Mouse (Mus musculus) embryonic facial prominence, embryonic 13.5 days (tissue): Measurements from ENCODE around the gene Reep6. TPM values are rescaled to one million over a fixed set of nuclear protein-coding genes. Genes with fewer than 3 reads are reported as not detected.

ENCODE experiments used
- ATAC-seq: fragments of 200-750 bp; cut with Nextera tagmentation; 2 replicates; pipeline ENCODE4 v1.8.0; 2017; ENCODE audit warnings: low read depth; ENCODE audit not compliant: insufficient number of reproducible peaks, insufficient read depth, low FRiP score, low TSS enrichment
- H3K27ac ChIP-seq: fragments of 300-500 bp; sonication (generic); 2 replicates; pipeline ENCODE4 v1.5.1; 2015; ENCODE audit warnings: moderate library complexity, mild to moderate bottlenecking, inconsistent platforms
- H3K27me3 ChIP-seq: fragments of 300-500 bp; sonication (generic); 2 replicates; pipeline ENCODE4 v1.6.1; 2015; ENCODE audit warnings: mild to moderate bottlenecking, inconsistent platforms
- H3K36me3 ChIP-seq: fragments of 300-500 bp; sonication (generic); 2 replicates; pipeline ENCODE4 v1.6.1; 2015; ENCODE audit warnings: mild to moderate bottlenecking, inconsistent platforms
- H3K4me1 ChIP-seq: fragments of 300-500 bp; sonication (generic); 2 replicates; pipeline ENCODE4 v1.6.1; 2015; ENCODE audit warnings: inconsistent platforms
- H3K4me2 ChIP-seq: fragments of 300-500 bp; sonication (generic); 2 replicates; pipeline ENCODE4 v1.6.1; 2015; ENCODE audit warnings: moderate library complexity, mild to moderate bottlenecking, inconsistent platforms
- H3K4me3 ChIP-seq: fragments of 300-500 bp; sonication (generic); 2 replicates; pipeline ENCODE4 v1.5.1; 2015; ENCODE audit warnings: mild to moderate bottlenecking, inconsistent platforms
- H3K9ac ChIP-seq: fragments of 300-500 bp; sonication (generic); 2 replicates; pipeline ENCODE4 v1.6.1; 2015; ENCODE audit warnings: mild to moderate bottlenecking, inconsistent platforms
- H3K9me3 ChIP-seq: fragments of 300-500 bp; sonication (generic); 2 replicates; pipeline ENCODE4 v1.6.1; 2016; ENCODE audit warnings: inconsistent platforms
- WGBS: fragments of 180-500 bp; shearing (Covaris S2); methylation state at CpG from one replicate; pipeline ENCODE4 v1.1.7; 2015; ENCODE audit warnings: mixed read lengths; 5-methylcytosine and 5-hydroxymethylcytosine counted together
- microRNA-seq: library from miRNA; unstranded; fragments of <30 nt; microRNA quantifications from one replicate; pipeline ENCODE4, GENCODE M21; 2016
- polyA plus RNA-seq: library from polyadenylated mRNA; unstranded; fragments of >200 nt; fragmentation: Nextera tagmentation; extraction: Ambion mirVana; gene quantifications from 2 replicates; pipeline ENCODE4 v1.2.1, GENCODE M21; 2015

Reep6 gene
- polyA plus RNA-seq, 1 experiment from 2014 or later, result 6.3 TPM

- Histone ChIP-seq H3K36me3 (peaks cover 32% of the 10 kb centered on the region), H3K4me2 (no peak overlapping the region), H3K27me3 (no peaks in the 10 kb centered on the region), H3K9me3 (no peaks in the 10 kb centered on the region), H3K27ac (no peak overlapping the region), H3K9ac (no peak overlapping the region), H3K4me3 (no peak overlapping the region), H3K4me1 (peaks cover under 1% of the 10 kb centered on the region; the same call in 1 of the 2 replicates)
- ATAC-seq, result no peak
- WGBS, result 51% methylated on average over 10 of the region's 10 CpGs
These were observed 48.0 kb downstream of the Reep6 start for GRCm38 (mm10) chr10:80377716-80378115.

GRCm38 (mm10) chr10:80382641-80383365, 53.0 kb downstream of the Reep6 start:
- H3K27me3 ChIP-seq, result no peaks in the 10 kb centered on the region
- no peak overlapping the region for H3K4me3 ChIP-seq
- 83% methylated on average over 7 of the region's 7 CpGs for WGBS
- 0 out of 2 replicates have a peak overlapping the region, but pooled peaks have one; percentile 92 for H3K4me2 ChIP-seq
- no peak for ATAC-seq
- H3K4me1 ChIP-seq, result peaks cover 28% of the 10 kb centered on the region
- H3K27ac ChIP-seq, result no peak overlapping the region
- no peaks in the 10 kb centered on the region for H3K9me3 ChIP-seq
- peak overlapping the region; percentile 55; the same call in 1 of the 2 replicates for H3K9ac ChIP-seq
- peaks cover 57% of the 10 kb centered on the region for H3K36me3 ChIP-seq

- Histone ChIP-seq H3K27me3 (no peaks in the 10 kb centered on the region), H3K27ac (no peak overlapping the region), H3K9ac (peak overlapping the region; percentile 55), H3K4me2 (0 out of 2 replicates have a peak overlapping the region, but pooled peaks have one; percentile 92), H3K9me3 (no peaks in the 10 kb centered on the region), H3K36me3 (peaks cover 57% of the 10 kb centered on the region), H3K4me1 (peaks cover 34% of the 10 kb centered on the region), H3K4me3 (no peak overlapping the region)
- WGBS, result 58% methylated on average over 4 of the region's 4 CpGs
- no peak for ATAC-seq
These were observed 53.7 kb downstream of the Reep6 start for GRCm38 (mm10) chr10:80383431-80383830.

- H3K36me3 ChIP-seq, result peaks cover 57% of the 10 kb centered on the region
- peak overlapping the region; percentile 92 for H3K4me2 ChIP-seq
- H3K4me3 ChIP-seq, result peak overlapping the region; percentile 91
- 83% methylated on average over 4 of the region's 4 CpGs for WGBS
- no peak for ATAC-seq
- peaks cover 41% of the 10 kb centered on the region for H3K4me1 ChIP-seq
- no peaks in the 10 kb centered on the region for H3K9me3 ChIP-seq
- no peak overlapping the region for H3K27ac ChIP-seq
- H3K27me3 ChIP-seq, result no peaks in the 10 kb centered on the region
- peak overlapping the region; percentile 98 for H3K9ac ChIP-seq
These were observed 54.4 kb downstream of the Reep6 start for GRCm38 (mm10) chr10:80384115-80384639.

GRCm38 (mm10) chr10:80384709-80385108, 55.0 kb downstream of the Reep6 start:
- Histone ChIP-seq H3K9ac (peak overlapping the region; percentile 98), H3K4me2 (peak overlapping the region; percentile 92), H3K36me3 (peaks cover 54% of the 10 kb centered on the region), H3K9me3 (no peaks in the 10 kb centered on the region), H3K4me3 (peak overlapping the region; percentile 91), H3K27ac (peak overlapping the region; percentile 92), H3K4me1 (peaks cover 41% of the 10 kb centered on the region), H3K27me3 (no peaks in the 10 kb centered on the region)
- no peak for ATAC-seq
- 77% methylated on average over 7 of the region's 7 CpGs for whole genome bisulfite sequencing

GRCm38 (mm10) chr10:80385310-80385709, 55.6 kb downstream of the Reep6 start:
- peak overlapping the region; percentile 91 for H3K4me3 ChIP-seq
- peak overlapping the region; percentile 92 for H3K27ac ChIP-seq
- H3K27me3 ChIP-seq, result no peaks in the 10 kb centered on the region
- H3K4me2 ChIP-seq, result peak overlapping the region; percentile 92
- WGBS, result 6% methylated on average over 7 of the region's 7 CpGs
- H3K4me1 ChIP-seq, result peaks cover 41% of the 10 kb centered on the region
- ATAC-seq, result no peak
- no peaks in the 10 kb centered on the region for H3K9me3 ChIP-seq
- H3K36me3 ChIP-seq, result peaks cover 55% of the 10 kb centered on the region
- H3K9ac ChIP-seq, result peak overlapping the region; percentile 98

Small RNA genes lying within 50 kb of the gene (microRNA-seq; reads per million reads assigned to microRNA genes)
- gene Gm22721, result not detected

Other genes starting within 250 kb of the Reep6 start
- gene Sbno2, start 224.4 kb upstream of the Reep6 start, polyA plus RNA-seq, result 15.8 and 16.1 TPM in 2 replicates
- 18.5 and 19.0 TPM in 2 replicates for gene Stk11, start 214.2 kb upstream of the Reep6 start, polyA plus RNA-seq
- gene Atp5d, start 191.3 kb upstream of the Reep6 start, polyA plus RNA-seq, result 491 and 513 TPM in 2 replicates
- 6.8 and 9.8 TPM in 2 replicates for gene Cbarp, start 189.1 kb upstream of the Reep6 start, polyA plus RNA-seq
- gene Midn, start 181.7 kb upstream of the Reep6 start, polyA plus RNA-seq, result 21.2 and 25.7 TPM in 2 replicates
- 142 and 162 TPM in 2 replicates for gene Cirbp, start 164.0 kb upstream of the Reep6 start, polyA plus RNA-seq
- gene 1600002K03Rik, start 157.0 kb upstream of the Reep6 start, polyA plus RNA-seq, result 11.0 and 11.6 TPM in 2 replicates
- gene Efna2, start 150.5 kb upstream of the Reep6 start, polyA plus RNA-seq, result 26.8 and 38.8 TPM in 2 replicates
- 96.1 and 97.6 TPM in 2 replicates for gene Mum1, start 103.5 kb upstream of the Reep6 start, polyA plus RNA-seq
- gene Ndufs7, start 80.8 kb upstream of the Reep6 start, polyA plus RNA-seq, result 266 and 299 TPM in 2 replicates
- 27.2 and 33.6 TPM in 2 replicates for gene Gamt, start 68.9 kb upstream of the Reep6 start, polyA plus RNA-seq
- 66.0 and 70.6 TPM in 2 replicates for gene Dazap1, start 68.5 kb upstream of the Reep6 start, polyA plus RNA-seq
- 1,000 and 1,047 TPM in 2 replicates for gene Rps15, start 37.5 kb upstream of the Reep6 start, polyA plus RNA-seq
- 9.3 and 9.4 TPM in 2 replicates for gene Apc2, start 34.0 kb upstream of the Reep6 start, polyA plus RNA-seq
- gene 2310011J03Rik, start 9.4 kb upstream of the Reep6 start, polyA plus RNA-seq, result 49.3 and 57.9 TPM in 2 replicates
- gene Pcsk4, start 455 bp upstream of the Reep6 start, polyA plus RNA-seq, result 4.4 and 4.9 TPM in 2 replicates
- 3.2 and 4.3 TPM in 2 replicates for gene Adamtsl5, start 18.5 kb downstream of the Reep6 start, polyA plus RNA-seq
- 1.8 and 2.6 TPM in 2 replicates for gene Plk5, start 26.5 kb downstream of the Reep6 start, polyA plus RNA-seq
- gene Mex3d, start 57.7 kb downstream of the Reep6 start, polyA plus RNA-seq, result 8.9 and 10.4 TPM in 2 replicates
- gene Mbd3, start 69.6 kb downstream of the Reep6 start, polyA plus RNA-seq, result 263 and 297 TPM in 2 replicates
- gene Uqcr11, start 76.9 kb downstream of the Reep6 start, polyA plus RNA-seq, result 447 and 479 TPM in 2 replicates
- 162 and 183 TPM in 2 replicates for gene Tcf3, start 103.7 kb downstream of the Reep6 start, polyA plus RNA-seq
- not detected in 2 replicates for gene Onecut3, start 164.9 kb downstream of the Reep6 start, polyA plus RNA-seq
- 0.04 and 0.28 TPM in 2 replicates for gene Atp8b3, start 209.2 kb downstream of the Reep6 start, polyA plus RNA-seq
- gene Rexo1, start 231.6 kb downstream of the Reep6 start, polyA plus RNA-seq, result 25.9 and 31.3 TPM in 2 replicates
- 9.5 and 12.0 TPM in 2 replicates for gene Klf16, start 247.4 kb downstream of the Reep6 start, polyA plus RNA-seq